Mouse (Mus musculus): ENCODE measurements around the gene Hist1h2ae.
"Not testable (repeated sequence)": the region's sequence is repeated elsewhere in the genome, so short reads cannot be mapped to it uniquely, and the experiment has no call there.

The Hist1h2ae gene

DNA sequence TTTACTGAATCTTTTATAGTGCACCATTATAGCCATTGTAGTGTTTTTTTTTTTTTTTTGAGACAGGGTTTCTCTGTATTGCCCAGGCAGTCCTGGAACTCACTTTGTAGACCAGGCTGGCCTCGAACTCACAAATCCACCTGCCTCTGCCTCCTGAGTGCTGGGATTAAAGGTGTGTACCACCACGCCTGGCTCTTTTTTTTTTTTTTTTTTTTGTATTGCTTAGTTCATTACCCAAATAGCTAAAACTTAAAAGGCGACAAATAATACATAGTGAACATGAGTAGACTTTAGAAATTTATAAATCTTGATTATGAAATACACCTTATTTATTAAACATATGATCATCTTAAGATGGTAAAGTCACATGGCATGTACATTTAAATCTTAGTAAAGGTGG is 29.5 kb downstream of the Hist1h2ae start:
- no peak for DNase-seq (ENCODE audit: low read depth, low spot score)

DNA sequence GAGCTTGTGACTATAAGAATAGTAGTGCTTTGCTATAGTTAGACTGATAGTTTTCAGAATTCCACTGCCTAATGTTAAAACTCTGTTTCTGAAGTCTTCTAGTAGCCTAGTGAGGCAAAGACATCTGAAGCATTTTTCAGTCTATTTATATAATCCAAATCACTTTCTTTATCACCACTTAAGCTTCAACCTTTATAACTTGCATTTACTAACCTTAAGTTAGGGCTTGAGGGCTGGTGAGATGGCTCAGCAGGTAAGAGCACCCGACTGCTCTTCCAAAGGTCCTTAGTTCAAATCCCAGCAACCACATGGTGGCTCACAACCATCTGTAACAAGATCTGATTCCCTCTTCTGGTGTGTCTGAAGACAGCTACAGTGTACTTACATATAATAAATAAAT is 31.2 kb downstream of the Hist1h2ae start:
- not testable (repeated sequence) for DNase-seq (ENCODE audit: low read depth, low spot score)

DNA sequence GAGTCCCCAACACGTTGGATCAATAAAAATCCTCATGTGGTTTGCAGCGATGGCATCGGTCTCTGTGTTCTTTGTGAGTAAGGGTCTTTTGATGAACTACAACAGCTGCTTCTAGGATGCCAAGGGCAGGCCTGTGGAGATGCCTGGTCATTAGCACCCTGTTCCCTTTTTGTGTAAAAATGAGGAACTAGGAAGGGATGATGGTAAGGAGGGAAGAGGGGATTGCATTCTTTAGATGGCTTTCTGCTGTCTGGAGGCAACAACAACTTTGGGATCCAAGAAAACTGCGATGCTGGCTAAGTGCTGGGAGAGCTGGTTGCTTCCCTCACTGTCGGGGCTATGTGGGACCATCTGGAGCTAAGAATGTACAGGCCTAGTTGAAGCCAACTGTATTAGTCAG is 32.8 kb downstream of the Hist1h2ae start:
- no peak for DNase-seq (ENCODE audit: low read depth, low spot score)

DNA sequence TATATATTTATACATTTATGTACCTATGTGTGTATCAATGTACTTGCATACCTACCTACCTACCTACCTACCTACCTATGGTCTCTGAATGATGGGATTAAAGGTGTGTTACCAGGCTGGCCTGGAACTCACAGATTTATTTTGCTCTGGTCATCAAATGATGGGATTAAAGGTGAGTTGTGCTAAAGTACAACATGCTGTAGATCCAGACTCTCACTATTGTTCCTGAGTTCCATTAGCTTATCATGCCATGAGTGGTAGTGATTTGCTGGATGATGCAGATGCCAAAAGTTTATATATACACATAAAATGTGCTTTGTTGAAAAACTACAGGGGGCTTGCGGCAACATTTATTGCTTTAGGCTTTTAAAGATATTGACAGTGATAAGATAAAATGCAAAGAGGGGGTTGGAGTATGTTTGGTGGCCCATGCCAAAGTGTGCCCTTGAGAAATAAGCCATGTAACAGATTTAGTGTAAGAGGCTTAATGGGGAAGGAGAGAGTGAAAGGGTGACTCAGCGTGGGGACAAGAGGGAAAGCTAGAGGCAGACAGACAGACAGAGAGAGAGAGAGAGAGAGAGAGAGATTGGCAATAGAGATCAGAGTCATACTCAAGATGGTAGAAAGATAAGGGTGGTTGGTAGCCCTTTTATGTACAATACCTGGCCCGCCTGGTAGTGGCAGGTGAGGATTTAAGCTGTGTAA is 33.9 kb downstream of the Hist1h2ae start:
- DNase-seq (ENCODE audit: low read depth, low spot score) = no peak

DNA sequence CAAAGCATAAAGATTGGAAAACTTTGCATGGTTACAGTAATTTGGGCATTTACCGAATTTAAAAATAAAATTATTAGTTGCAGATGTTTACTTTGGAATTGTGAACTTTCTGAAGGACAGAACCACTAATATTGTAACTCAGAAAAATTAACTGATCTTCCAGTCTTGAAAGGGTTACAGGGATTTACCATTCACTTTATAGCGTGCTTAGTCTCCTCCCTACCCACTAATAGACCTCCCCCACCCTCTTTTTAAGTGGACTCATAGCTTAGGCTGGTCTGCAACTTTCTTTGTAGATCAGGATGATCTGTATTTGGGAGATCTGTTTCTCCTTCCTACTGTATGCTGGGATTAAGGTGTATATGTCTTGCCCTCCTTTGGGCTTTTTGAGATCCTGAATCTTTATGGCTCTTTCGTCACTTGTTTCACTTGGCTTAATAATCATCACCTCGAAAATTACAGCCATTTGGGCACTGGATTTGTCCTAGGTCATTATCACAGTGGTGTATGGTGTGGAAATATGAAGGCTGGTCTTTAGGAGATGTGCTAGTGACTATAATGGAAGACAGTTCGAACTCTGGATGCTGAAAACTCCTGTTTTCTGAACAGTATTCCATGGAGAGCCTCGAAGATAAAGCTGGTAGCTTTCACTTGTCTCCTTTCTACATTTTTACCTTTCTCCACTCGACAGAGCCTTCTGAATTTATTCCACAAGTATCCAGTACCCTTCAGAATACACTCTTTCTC is 34.8 kb downstream of the Hist1h2ae start:
- DNase-seq (ENCODE audit: low read depth, low spot score) = no peak

DNA sequence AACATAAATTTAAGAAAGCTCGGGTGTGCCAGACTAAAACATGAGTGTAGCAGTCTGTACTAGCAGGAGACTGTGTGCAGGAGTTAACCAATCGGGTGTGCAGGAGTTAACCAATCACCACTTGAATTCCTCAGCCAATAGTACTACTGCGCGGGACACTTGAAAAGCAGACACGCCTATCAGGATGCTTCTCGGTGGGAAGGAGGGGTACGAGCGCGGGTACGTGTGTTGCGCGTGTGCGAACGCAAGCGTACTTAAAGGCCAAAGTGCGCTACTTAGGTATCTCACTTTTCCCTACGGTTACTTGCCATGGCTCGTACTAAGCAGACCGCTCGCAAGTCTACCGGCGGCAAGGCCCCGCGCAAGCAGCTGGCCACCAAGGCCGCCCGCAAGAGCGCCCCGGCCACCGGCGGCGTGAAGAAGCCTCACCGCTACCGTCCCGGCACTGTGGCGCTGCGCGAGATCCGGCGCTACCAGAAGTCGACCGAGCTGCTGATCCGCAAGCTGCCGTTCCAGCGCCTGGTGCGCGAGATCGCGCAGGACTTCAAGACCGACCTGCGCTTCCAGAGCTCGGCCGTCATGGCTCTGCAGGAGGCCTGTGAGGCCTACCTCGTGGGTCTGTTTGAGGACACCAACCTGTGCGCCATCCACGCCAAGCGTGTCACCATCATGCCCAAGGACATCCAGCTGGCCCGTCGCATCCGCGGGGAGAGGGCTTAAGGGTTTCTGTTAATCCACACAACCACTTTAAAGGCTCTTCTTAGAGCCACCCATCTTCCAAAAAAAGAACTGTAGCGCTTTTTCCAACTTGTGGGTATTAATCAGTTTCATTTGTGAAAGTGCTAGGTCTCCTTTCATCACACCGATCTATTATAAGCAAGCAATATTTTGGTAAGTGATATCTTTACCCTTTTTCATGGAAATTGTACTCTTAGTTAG is 35.6 kb downstream of the Hist1h2ae start, which contains the start of gene Hist1h3g:
Gene Hist1h3g, plus strand, starts transcription at position 286 of the 939 bp plus-strand sequence.
- DNase-seq (ENCODE audit: low read depth, low spot score) = peak; percentile 92

DNA sequence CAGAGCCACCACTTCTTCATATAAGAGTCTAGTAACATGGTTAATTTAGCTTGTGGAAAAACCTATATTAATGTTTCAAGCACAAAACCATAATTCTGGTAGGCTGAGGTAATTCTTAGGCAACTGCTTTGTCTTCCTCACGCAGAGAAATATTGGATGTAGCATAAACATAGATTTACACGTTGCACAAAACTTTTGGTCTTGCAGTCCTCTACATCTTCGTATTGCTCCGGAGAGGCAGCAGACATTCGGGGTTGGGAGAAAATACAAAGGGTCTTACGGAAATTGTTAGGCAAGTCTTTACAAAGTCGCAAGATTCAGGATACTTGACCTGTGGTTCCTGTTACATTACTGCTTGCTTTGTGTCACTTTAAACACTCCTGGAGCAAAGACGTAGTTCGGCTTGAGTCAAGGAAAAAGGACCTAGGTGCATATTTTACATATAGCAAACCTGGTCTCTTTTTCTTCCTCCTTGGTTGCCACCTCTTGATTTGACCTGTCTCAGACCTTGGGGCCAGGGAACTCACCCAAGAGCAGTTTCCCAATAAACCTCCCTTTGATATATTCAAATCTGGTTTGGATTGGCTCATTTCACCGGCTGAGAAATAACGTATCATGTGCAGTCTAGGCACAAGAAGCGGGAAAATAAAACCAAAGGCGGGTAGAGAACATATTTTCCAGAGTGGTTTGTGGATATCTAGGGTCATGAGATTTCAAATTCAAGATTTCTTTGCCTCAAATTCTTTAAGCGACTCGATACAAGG is 36.5 kb downstream of the Hist1h2ae start:
- DNase-seq (ENCODE audit: low read depth, low spot score) = no peak

DNA sequence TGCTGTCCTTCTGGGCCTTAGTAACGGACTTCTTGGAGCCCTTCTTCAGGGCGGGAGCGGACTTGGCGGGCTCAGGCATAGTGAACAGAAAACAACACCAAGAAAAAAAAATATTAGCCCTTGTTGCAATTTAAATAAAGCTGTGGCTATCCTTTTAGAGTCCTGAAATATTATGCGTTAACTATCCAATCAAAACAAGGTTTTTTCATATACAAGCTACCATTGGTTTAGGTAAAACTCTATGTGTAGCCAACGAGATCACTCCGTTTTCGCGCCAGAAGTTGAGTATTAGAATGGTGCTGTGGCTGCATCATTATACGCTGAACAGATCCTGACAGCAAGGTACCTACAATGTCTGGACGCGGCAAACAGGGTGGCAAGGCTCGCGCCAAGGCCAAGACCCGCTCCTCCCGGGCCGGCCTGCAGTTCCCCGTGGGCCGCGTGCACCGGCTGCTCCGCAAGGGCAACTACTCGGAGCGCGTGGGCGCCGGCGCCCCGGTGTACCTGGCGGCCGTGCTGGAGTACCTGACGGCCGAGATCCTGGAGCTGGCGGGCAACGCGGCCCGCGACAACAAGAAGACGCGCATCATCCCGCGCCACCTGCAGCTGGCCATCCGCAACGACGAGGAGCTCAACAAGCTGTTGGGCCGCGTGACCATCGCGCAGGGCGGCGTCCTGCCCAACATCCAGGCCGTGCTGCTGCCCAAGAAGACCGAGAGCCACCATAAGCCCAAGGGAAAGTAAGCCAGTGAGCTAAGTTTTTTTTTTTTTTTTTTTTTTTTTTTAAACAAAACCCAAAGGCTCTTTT is 37.3 kb downstream of the Hist1h2ae start, which contains the start of gene Hist1h2af:
Gene Hist1h2af, plus strand, starts transcription at position 347 of the 808 bp plus-strand sequence.
- peak; percentile 81 for DNase-seq (ENCODE audit: low read depth, low spot score)

DNA sequence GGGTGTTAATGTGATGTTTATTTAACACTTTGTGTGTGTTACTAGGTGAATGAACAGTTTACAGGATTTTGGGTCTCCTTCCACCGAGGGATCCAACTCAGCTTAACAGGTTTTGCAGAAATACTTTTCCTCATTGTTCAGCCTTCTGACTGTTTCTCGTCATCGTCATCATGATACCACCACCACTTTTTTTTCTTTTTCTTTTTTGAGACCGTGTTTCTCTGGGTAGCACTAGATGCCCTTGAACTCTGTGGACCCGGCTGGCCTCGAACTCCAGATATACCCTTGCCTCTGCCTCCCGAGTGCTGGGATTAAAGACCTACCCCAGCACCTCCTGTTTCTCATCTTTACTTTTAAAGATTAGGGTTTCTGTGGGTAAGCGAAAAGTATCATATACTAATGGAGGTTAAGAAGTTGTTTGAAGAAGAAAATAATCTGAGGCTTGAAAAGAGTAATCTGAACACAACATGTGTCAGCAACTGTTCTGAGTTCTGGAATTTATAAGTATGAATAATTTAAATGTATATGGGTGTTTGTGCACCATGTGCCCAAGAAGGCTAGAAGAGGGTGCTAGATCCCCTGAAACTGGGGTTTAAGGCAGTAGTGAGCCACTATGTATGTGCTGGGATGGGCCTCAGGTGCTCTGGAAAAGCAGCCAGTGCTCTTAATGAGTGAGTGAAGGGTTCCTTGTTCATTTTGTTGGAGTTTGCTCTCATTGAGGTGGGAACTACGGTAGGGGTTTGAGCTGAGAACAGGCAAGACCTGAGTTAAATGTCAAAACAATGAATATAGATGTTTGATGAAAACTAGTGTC is 38.6 kb downstream of the Hist1h2ae start:
- DNase-seq (ENCODE audit: low read depth, low spot score) = no peak

DNA sequence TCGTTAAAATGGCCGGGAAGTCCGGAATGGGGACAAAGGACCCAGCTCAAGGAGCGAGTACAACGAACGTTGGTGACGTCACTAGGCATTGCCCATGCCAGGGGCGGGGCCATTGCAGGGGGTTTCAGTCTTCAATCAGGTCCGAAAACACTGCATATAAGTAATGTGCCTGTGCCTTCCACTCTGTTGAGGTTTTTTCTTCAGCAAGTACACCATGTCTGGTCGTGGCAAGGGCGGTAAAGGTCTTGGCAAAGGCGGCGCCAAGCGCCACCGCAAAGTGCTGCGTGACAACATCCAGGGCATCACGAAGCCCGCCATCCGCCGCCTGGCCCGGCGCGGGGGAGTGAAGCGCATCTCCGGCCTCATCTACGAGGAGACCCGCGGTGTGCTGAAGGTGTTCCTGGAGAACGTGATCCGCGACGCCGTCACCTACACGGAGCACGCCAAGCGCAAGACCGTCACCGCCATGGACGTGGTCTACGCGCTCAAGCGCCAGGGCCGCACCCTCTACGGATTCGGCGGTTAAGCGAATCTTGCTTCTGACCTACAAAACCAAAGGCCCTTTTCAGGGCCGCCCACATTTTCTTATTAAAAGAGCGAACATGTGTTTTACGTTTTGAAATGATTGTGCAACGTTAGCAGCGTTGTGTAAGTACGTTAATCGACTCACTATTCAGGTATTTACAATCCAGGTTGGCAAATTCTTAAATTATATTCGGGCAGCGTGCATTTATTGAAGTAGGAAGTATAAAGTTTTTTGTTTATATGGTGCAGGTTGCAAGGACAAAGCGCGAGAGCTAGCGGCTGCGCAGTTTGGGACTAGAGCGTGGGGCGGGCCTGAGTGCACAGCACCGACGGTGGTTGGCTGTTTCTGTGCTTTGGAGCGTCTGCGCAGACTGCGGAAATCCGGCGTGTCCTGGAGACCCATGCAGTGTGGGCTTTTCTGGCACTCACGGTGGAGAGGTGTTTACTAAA is 39.8 kb downstream of the Hist1h2ae start, which contains the start of gene Hist1h4h:
Gene Hist1h4h, plus strand, starts transcription at position 150 of the 975 bp plus-strand sequence.
- peak; percentile 96 for DNase-seq (ENCODE audit: low read depth, low spot score)

DNA sequence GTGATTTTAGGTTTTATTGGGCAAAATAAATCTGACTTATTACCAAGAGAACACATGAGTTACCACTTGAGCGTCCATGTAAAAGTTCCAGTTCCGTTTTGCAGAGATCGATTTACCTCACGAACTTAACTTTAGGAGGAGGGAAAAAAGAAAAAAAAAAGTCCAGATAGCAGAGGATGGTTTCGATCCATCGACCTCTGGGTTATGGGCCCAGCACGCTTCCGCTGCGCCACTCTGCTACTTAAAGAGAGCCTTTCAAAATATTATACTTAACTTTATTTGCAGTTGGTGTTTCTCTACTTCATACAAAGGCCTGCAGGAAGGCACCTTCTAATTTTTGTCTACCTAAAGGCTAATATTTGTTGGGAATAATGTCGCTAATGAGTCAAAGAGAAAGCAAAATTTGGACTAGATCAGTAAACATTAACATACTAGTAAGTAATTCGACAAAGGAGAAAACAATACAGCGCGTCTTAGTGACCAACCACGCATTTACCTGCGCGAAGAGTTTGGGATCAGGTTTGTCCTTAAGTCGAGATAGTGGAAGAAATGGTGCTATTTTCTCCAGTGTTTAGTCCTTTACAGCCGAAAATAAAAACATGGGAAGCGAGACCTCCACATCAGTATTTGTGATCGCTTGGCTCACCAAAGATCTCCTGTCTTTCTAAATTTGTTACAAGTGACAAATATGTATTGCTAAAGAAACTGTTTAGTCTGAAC is 40.7 kb downstream of the Hist1h2ae start:
- peak; percentile 83 for DNase-seq (ENCODE audit: low read depth, low spot score)

DNA sequence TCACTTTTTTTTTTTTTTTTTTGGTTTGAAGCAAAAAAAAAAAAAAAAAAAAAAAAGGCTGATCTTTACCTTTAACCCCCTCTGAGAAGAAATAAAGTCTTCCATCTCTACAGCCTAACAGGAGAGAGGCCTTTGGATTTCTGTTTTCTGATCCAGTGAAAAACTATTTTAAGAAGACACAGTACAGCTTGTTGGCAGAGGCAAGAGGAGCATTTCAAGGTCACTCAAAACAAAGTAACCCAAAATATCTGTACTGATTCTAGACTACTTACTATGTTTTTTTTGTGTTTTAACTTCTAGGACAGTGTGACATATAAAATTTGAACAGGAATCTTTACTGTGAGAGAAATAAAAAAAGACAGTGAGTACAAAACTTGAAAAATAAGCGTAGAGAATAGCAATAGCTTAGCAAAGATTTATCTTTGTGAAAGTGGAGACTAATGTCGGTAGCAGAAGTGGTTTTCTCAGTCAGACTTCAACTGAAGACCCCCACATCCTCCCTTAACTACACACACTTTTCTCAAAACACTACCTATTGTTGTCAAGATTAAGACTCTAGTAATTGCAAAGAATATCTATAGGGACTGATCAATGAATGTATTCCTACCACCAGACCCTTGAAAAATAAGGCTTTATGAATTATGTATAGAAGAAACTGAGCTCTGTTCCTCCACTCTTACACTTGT is 41.4 kb downstream of the Hist1h2ae start:
- DNase-seq (ENCODE audit: low read depth, low spot score) = no peak

DNA sequence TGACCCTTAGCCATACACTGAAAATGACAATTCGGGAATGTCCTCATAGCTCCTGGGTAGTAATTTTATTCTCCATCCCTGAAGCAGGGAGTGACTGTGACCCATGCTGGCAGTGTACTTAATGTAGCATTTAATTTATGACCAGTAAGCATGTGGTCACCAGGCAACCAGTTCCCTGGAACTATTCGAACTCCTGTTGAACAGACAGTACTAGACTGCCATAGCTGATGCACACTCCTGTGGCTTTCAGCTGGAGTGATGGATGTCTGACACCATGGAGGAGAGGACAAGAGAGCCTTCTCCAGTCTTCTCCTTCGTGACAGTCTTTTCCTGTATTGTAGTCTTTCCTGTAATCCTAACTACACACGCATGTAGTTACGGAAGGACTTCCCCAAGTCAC is 42.0 kb downstream of the Hist1h2ae start:
- DNase-seq (ENCODE audit: low read depth, low spot score) = no peak

DNA sequence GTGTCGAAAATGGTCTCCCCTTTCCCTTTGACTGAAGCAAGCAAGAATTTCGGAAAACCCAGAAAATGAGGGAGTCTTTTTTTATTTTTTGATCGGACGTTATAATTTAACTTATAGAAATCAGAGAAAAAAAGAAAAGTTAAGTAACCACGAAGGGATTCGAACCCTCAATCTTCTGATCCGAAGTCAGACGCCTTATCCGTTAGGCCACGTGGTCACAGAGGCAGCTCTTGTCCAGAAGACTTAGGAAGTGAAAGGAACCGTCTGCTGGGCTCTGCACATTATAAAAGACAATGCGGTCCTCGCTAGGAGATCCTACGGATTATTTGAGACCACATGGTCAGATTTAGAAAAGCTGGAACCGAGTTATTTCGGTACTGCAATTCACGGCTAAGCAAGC is 44.7 kb downstream of the Hist1h2ae start:
- DNase-seq (ENCODE audit: low read depth, low spot score) = peak; percentile 94

DNA sequence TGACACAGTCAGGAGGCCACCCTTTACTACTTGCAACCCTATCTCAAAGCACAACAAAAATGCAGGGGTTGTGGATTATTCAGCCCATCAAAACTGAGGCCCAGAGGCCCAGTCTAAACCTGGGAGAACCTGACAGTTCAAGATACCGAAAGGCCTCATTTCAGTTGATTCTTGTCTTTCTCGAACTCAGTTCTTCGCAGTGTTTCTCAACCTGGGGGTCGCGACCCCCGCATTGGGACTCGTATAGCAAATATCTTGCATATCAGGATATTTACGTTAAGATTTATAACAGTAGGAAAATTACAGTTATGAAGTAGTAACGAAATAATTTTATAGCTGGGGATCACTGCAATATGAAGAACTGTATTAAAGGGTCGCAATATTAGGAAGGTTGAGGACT is 45.1 kb downstream of the Hist1h2ae start:
- no peak for DNase-seq (ENCODE audit: low read depth, low spot score)

DNA sequence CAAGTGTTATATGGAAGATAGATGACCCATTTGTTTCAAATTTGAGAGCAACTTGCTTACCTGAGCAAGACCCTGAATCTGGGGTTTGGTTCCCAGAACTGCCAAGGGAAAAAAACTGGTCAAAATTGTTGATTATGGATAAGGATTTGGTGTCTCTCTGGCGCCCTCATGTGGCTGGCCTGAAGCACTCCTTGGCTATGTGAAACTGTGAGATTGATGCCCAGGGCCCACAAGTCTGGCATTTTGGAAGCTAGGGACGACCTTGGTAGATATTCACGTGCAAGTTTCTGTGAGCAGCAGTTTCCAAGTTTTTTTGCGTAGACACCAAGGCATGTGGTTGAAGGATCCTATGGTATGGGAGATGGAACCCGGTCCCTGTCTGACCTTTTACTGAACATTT is 46.4 kb downstream of the Hist1h2ae start:
- peak; percentile 90 for DNase-seq (ENCODE audit: low read depth, low spot score)

DNA sequence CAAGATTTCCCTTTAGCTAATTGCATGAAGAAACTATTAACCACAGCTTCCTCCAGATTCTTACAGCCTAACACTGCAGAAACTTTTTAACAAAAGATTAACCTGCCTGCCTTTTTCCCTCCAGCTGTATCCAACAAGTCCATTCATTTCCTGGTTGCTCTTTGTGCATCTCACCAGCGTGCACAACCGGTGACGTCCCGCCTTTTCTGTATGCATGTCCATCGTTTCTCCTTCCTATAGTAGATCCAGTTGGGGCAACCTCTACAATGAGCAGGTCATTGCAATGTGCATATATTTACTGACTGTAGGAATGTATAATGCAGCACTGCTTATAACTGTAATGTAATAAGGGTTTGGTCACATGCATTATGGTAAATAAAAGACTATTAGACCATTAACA is 47.0 kb downstream of the Hist1h2ae start:
- no peak for DNase-seq (ENCODE audit: low read depth, low spot score)

Data from CD4-positive, CD25-positive, alpha-beta regulatory T cell, adult 2 months (primary cell).